In genomic region chr4:119977817-119978491, GRCm38 (mm10) we compare ENCODE assay signal across 27 mouse cellular contexts.
A peak's percentile ranks its signal among the peaks of the same experiment; 100 is the strongest.
DNase-seq lines count a peak whose midpoint lies in the region; ATAC-seq and TF ChIP-seq lines count a peak whose summit lies in the region.
"Had no signal": no experiment of that assay in that cellular context is flagged by ENCODE, and none has a peak within 500 bp of the region (broad histone marks: within the 10 kb centered on the region; RNA-seq: fewer than 3 reads in every experiment).

No protein-coding gene starts in this region.

- no peak for TF ChIP-seq EP300 in liver, postnatal 0 days (IDR thresholded peaks at IDR 0.05; ENCODE audit: low read depth)

- H3K4me1 ChIP-seq in midbrain, embryonic 10.5 days = peaks cover 28% of the 10 kb centered on the region
- H3K4me1 ChIP-seq in midbrain, embryonic 11.5 days (ENCODE audit: control insufficient read depth, insufficient read depth, low read length) = peaks cover 9% of the 10 kb centered on the region; the same call in 1 of the 2 replicates
- H3K4me1 ChIP-seq in bone marrow, adult 2 months (ENCODE audit: control insufficient read depth, insufficient read depth, low read length) = peaks cover 10% of the 10 kb centered on the region
- 0 out of 2 replicates have a peak, but pooled peaks cover 5% of the 10 kb centered on the region for H3K4me1 ChIP-seq in liver, postnatal 0 days (ENCODE audit: insufficient read depth)

- no peak overlapping the region for H3K9ac ChIP-seq in midbrain, embryonic 11.5 days (ENCODE audit: low read length)
- H3K9ac ChIP-seq in liver, postnatal 0 days (replicated peaks) = no peak overlapping the region
- H3K9ac ChIP-seq: heart, embryonic 13.5 days; liver, embryonic 14.5 days had no signal

- ATAC-seq in midbrain, embryonic 11.5 days (ENCODE audit: low FRiP score) = no peak
- peak; percentile 40 for ATAC-seq in liver, postnatal 0 days
- 0 out of 2 replicates have a peak, but pooled peaks have one; percentile 30 for ATAC-seq in neutrophil, adult 5-6 weeks (ENCODE audit: extremely low read depth, insufficient number of reproducible peaks, low FRiP score, poor library complexity, severe bottlenecking)
- ATAC-seq: hindbrain, postnatal 0 days; intestine, postnatal 0 days; Patski had no signal

- TF ChIP-seq CTCF in bone marrow, adult 2 months (IDR thresholded peaks at IDR 0.05; ENCODE audit: control insufficient read depth, insufficient read depth, low read length) = no peak
- TF ChIP-seq CTCF in liver, postnatal 0 days (IDR thresholded peaks at IDR 0.05; ENCODE audit: low read depth) = no peak

- no peak overlapping the region for H3K4me2 ChIP-seq in midbrain, embryonic 11.5 days
- H3K4me2 ChIP-seq in liver, postnatal 0 days (ENCODE audit: low read depth, low read length) = no peak overlapping the region
- H3K4me2 ChIP-seq: heart, embryonic 13.5 days had no signal

- H3K27me3 ChIP-seq in midbrain, embryonic 10.5 days (ENCODE audit: low read depth, poor library complexity, severe bottlenecking) = 0 out of 2 replicates have a peak, but pooled peaks cover 3% of the 10 kb centered on the region
- no peaks in the 10 kb centered on the region for H3K27me3 ChIP-seq in midbrain, embryonic 11.5 days (ENCODE audit: control insufficient read depth, insufficient read depth, low read length)
- H3K27me3 ChIP-seq in liver, postnatal 0 days (ENCODE audit: insufficient read depth, low read length) = no peaks in the 10 kb centered on the region
- H3K27me3 ChIP-seq: Patski had no signal

- H3K27ac ChIP-seq in midbrain, embryonic 10.5 days (replicated peaks) = peak overlapping the region; percentile 38; the same call in 1 of the 2 replicates
- H3K27ac ChIP-seq in midbrain, embryonic 11.5 days (ENCODE audit: low read depth, low read length) = no peak overlapping the region
- H3K27ac ChIP-seq in bone marrow, adult 2 months (ENCODE audit: control insufficient read depth, insufficient read depth, low read depth, low read length, poor library complexity) = peak overlapping the region; percentile 62
- peak overlapping the region; percentile 55; the same call in 1 of the 2 replicates for H3K27ac ChIP-seq in liver, postnatal 0 days (ENCODE audit: low read depth)
- H3K27ac ChIP-seq: forebrain, embryonic 10.5 days; gastrocnemius, adult 2 months; heart, embryonic 13.5 days; hindbrain, postnatal 0 days; left cerebral cortex, adult 2 months; limb, embryonic 10.5 days; liver, embryonic 14.5 days had no signal

- H3K9me3 ChIP-seq in midbrain, embryonic 10.5 days (replicated peaks) = no peaks in the 10 kb centered on the region
- no peaks in the 10 kb centered on the region for H3K9me3 ChIP-seq in midbrain, embryonic 11.5 days (ENCODE audit: control insufficient read depth, low read length)
- H3K9me3 ChIP-seq in liver, postnatal 0 days (ENCODE audit: low read length) = no peaks in the 10 kb centered on the region
- H3K9me3 ChIP-seq: forebrain, embryonic 10.5 days; heart, embryonic 13.5 days; limb, embryonic 10.5 days had no signal

- no peak for DNase-seq in midbrain, embryonic 10.5 days (ENCODE audit: low spot score)
- DNase-seq in midbrain, embryonic 11.5 days (ENCODE audit: low spot score, missing footprints) = no peak
- peak; percentile 22 for DNase-seq in liver, postnatal 0 days
- no peak for DNase-seq in c-Kit-positive CD71-positive TER-119-positive erythroid progenitor cells, embryonic 14.5 days (ENCODE audit: low spot score)
- DNase-seq in retina, postnatal 1 day = no peak
- no peak for DNase-seq in kidney, postnatal 36 days
- DNase-seq: adrenal gland, postnatal 10 days; cerebellum, adult 11-12 months; cerebellum, postnatal 36 days; gastrocnemius, adult 2 months; heart, postnatal 36 days; kidney, postnatal 10 days; lung, postnatal 10 days; right cerebral cortex, postnatal 25 days; thymus, adult 18-20 months; thymus, postnatal 4 days had no signal

- no peaks in the 10 kb centered on the region for H3K36me3 ChIP-seq in midbrain, embryonic 10.5 days
- H3K36me3 ChIP-seq in midbrain, embryonic 11.5 days (ENCODE audit: control insufficient read depth, insufficient read depth, low read length) = no peaks in the 10 kb centered on the region
- H3K36me3 ChIP-seq in liver, postnatal 0 days (replicated peaks; ENCODE audit: insufficient read depth, low read length) = no peaks in the 10 kb centered on the region
- H3K36me3 ChIP-seq: forebrain, embryonic 10.5 days; heart, embryonic 13.5 days; limb, embryonic 10.5 days had no signal

- H3K4me3 ChIP-seq in midbrain, embryonic 10.5 days = no peak overlapping the region
- H3K4me3 ChIP-seq in midbrain, embryonic 11.5 days (ENCODE audit: low read depth, low read length) = no peak overlapping the region
- H3K4me3 ChIP-seq in bone marrow, adult 2 months (replicated peaks; ENCODE audit: control insufficient read depth, low read depth, low read length) = no peak overlapping the region
- H3K4me3 ChIP-seq in liver, postnatal 0 days (ENCODE audit: low read depth, low read length) = no peak overlapping the region
- H3K4me3 ChIP-seq: forebrain, embryonic 10.5 days; gastrocnemius, adult 2 months; heart, embryonic 13.5 days; left cerebral cortex, adult 2 months; limb, embryonic 10.5 days; myocyte had no signal

- 86% methylated on average over 7 of the region's 7 CpGs for WGBS in midbrain, embryonic 10.5 days
- 81% methylated on average over 7 of the region's 7 CpGs for WGBS in midbrain, embryonic 11.5 days
- 3% methylated on average over 7 of the region's 7 CpGs for WGBS in bone marrow, adult 2 months
- WGBS in liver, postnatal 0 days (ENCODE audit: insufficient replicate concordance) = 22% methylated on average over 7 of the region's 7 CpGs

- no peak for TF ChIP-seq POLR2A in bone marrow, adult 2 months (IDR thresholded peaks at IDR 0.05; ENCODE audit: borderline replicate concordance, control insufficient read depth, low read depth, low read length)
